Mouse (Mus musculus): ENCODE measurements at regions not wholly inside any gene's neighbourhood (a gene's known extent, or its start where the extent isn't known, plus 50 kb on each side); places are given as distances from the start of the nearest gene placed in this dataset.

- no peaks in the 10 kb centered on the region for H3K9me3 ChIP-seq (replicated peaks; ENCODE audit: control insufficient read depth, low read length)
- no peak overlapping the region for H3K4me3 ChIP-seq (ENCODE audit: low read depth, low read length)
- no peaks in the 10 kb centered on the region for H3K4me1 ChIP-seq (ENCODE audit: control insufficient read depth, insufficient read depth, low read length)
- H3K36me3 ChIP-seq (replicated peaks; ENCODE audit: control insufficient read depth, insufficient read depth, low read depth, low read length): no peaks in the 10 kb centered on the region
- H3K4me2 ChIP-seq (ENCODE audit: low read depth, low read length): no peak overlapping the region
- H3K9ac ChIP-seq (replicated peaks; ENCODE audit: low read length): no peak overlapping the region
- H3K27me3 ChIP-seq (ENCODE audit: control insufficient read depth, insufficient read depth, low read length): no peaks in the 10 kb centered on the region
- WGBS: 70% methylated on average over 3 of the region's 3 CpGs
- ATAC-seq (replicated peaks; ENCODE audit: insufficient number of reproducible peaks, low FRiP score, low TSS enrichment, low read depth) (no peak), DNase-seq (ENCODE audit: low spot score) (no peak)
- H3K27ac ChIP-seq (replicated peaks; ENCODE audit: low read depth, low read length): no peak overlapping the region
These were observed 224.7 kb upstream of the Dpp6 start for GRCm38 (mm10) chr5:26592341-26592740.

- no peak overlapping the region for H3K27ac ChIP-seq (replicated peaks; ENCODE audit: low read depth, low read length)
- H3K4me3 ChIP-seq (ENCODE audit: low read depth, low read length): no peak overlapping the region
- ATAC-seq (replicated peaks; ENCODE audit: insufficient number of reproducible peaks, low FRiP score, low TSS enrichment, low read depth) (no peak), DNase-seq (ENCODE audit: low spot score) (no peak)
- no peaks in the 10 kb centered on the region for H3K27me3 ChIP-seq (ENCODE audit: control insufficient read depth, insufficient read depth, low read length)
- no peak overlapping the region for H3K9ac ChIP-seq (replicated peaks; ENCODE audit: low read length)
- H3K4me2 ChIP-seq (ENCODE audit: low read depth, low read length): no peak overlapping the region
- WGBS: 87% methylated on average over 2 of the region's 2 CpGs
- no peaks in the 10 kb centered on the region for H3K4me1 ChIP-seq (ENCODE audit: control insufficient read depth, insufficient read depth, low read length)
- H3K36me3 ChIP-seq (replicated peaks; ENCODE audit: control insufficient read depth, insufficient read depth, low read depth, low read length): no peaks in the 10 kb centered on the region
- no peaks in the 10 kb centered on the region for H3K9me3 ChIP-seq (replicated peaks; ENCODE audit: control insufficient read depth, low read length)
These were observed 219.0 kb upstream of the Dpp6 start for GRCm38 (mm10) chr5:26597991-26598390.

GRCm38 (mm10) chr5:26619272-26619671, 197.7 kb upstream of the Dpp6 start:
- no peak overlapping the region for H3K9ac ChIP-seq (replicated peaks; ENCODE audit: low read length)
- H3K36me3 ChIP-seq (replicated peaks; ENCODE audit: control insufficient read depth, insufficient read depth, low read depth, low read length): no peaks in the 10 kb centered on the region
- no peak overlapping the region for H3K4me3 ChIP-seq (ENCODE audit: low read depth, low read length)
- 71% methylated on average over 2 of the region's 2 CpGs for WGBS
- no peaks in the 10 kb centered on the region for H3K9me3 ChIP-seq (replicated peaks; ENCODE audit: control insufficient read depth, low read length)
- H3K4me1 ChIP-seq (ENCODE audit: control insufficient read depth, insufficient read depth, low read length): no peaks in the 10 kb centered on the region
- no peaks in the 10 kb centered on the region for H3K27me3 ChIP-seq (ENCODE audit: control insufficient read depth, insufficient read depth, low read length)
- H3K27ac ChIP-seq (replicated peaks; ENCODE audit: low read depth, low read length): no peak overlapping the region
- H3K4me2 ChIP-seq (ENCODE audit: low read depth, low read length): no peak overlapping the region
- no peak for ATAC-seq (replicated peaks; ENCODE audit: insufficient number of reproducible peaks, low FRiP score, low TSS enrichment, low read depth)
- no peak for DNase-seq (ENCODE audit: low spot score)

- no peak for ATAC-seq (replicated peaks; ENCODE audit: insufficient number of reproducible peaks, low FRiP score, low TSS enrichment, low read depth)
- H3K9ac ChIP-seq (replicated peaks; ENCODE audit: low read length): no peak overlapping the region
- no peak overlapping the region for H3K27ac ChIP-seq (replicated peaks; ENCODE audit: low read depth, low read length)
- no peak for DNase-seq (ENCODE audit: low spot score)
- no peaks in the 10 kb centered on the region for H3K9me3 ChIP-seq (replicated peaks; ENCODE audit: control insufficient read depth, low read length)
- H3K27me3 ChIP-seq (ENCODE audit: control insufficient read depth, insufficient read depth, low read length): no peaks in the 10 kb centered on the region
- no peak overlapping the region for H3K4me2 ChIP-seq (ENCODE audit: low read depth, low read length)
- H3K4me1 ChIP-seq (ENCODE audit: control insufficient read depth, insufficient read depth, low read length): no peaks in the 10 kb centered on the region
- WGBS: 49% methylated on average over 2 of the region's 2 CpGs
- no peaks in the 10 kb centered on the region for H3K36me3 ChIP-seq (replicated peaks; ENCODE audit: control insufficient read depth, insufficient read depth, low read depth, low read length)
- H3K4me3 ChIP-seq (ENCODE audit: low read depth, low read length): no peak overlapping the region
These were observed 194.9 kb upstream of the Dpp6 start for GRCm38 (mm10) chr5:26622116-26622515.

GRCm38 (mm10) chr5:26671478-26671877, 145.5 kb upstream of the Dpp6 start:
- Histone ChIP-seq H3K9me3 (replicated peaks; ENCODE audit: control insufficient read depth, low read length) (no peaks in the 10 kb centered on the region), H3K4me2 (ENCODE audit: low read depth, low read length) (no peak overlapping the region), H3K27me3 (ENCODE audit: control insufficient read depth, insufficient read depth, low read length) (no peaks in the 10 kb centered on the region), H3K27ac (replicated peaks; ENCODE audit: low read depth, low read length) (no peak overlapping the region), H3K4me1 (ENCODE audit: control insufficient read depth, insufficient read depth, low read length) (no peaks in the 10 kb centered on the region), H3K9ac (replicated peaks; ENCODE audit: low read length) (no peak overlapping the region), H3K36me3 (replicated peaks; ENCODE audit: control insufficient read depth, insufficient read depth, low read depth, low read length) (no peaks in the 10 kb centered on the region), H3K4me3 (ENCODE audit: low read depth, low read length) (no peak overlapping the region)
- DNase-seq (ENCODE audit: low spot score): no peak
- no peak for ATAC-seq (replicated peaks; ENCODE audit: insufficient number of reproducible peaks, low FRiP score, low TSS enrichment, low read depth)
- WGBS: 59% methylated on average over 1 of the region's 1 CpGs

- Histone ChIP-seq H3K4me1 (ENCODE audit: control insufficient read depth, insufficient read depth, low read length) (no peaks in the 10 kb centered on the region), H3K9ac (replicated peaks; ENCODE audit: low read length) (no peak overlapping the region), H3K4me3 (ENCODE audit: low read depth, low read length) (no peak overlapping the region), H3K36me3 (replicated peaks; ENCODE audit: control insufficient read depth, insufficient read depth, low read depth, low read length) (no peaks in the 10 kb centered on the region), H3K27me3 (ENCODE audit: control insufficient read depth, insufficient read depth, low read length) (no peaks in the 10 kb centered on the region), H3K9me3 (replicated peaks; ENCODE audit: control insufficient read depth, low read length) (no peaks in the 10 kb centered on the region), H3K27ac (replicated peaks; ENCODE audit: low read depth, low read length) (no peak overlapping the region), H3K4me2 (ENCODE audit: low read depth, low read length) (no peak overlapping the region)
- ATAC-seq (replicated peaks; ENCODE audit: insufficient number of reproducible peaks, low FRiP score, low TSS enrichment, low read depth): no peak
- DNase-seq (ENCODE audit: low spot score): no peak
- 75% methylated on average over 3 of the region's 3 CpGs for WGBS
These were observed 127.2 kb upstream of the Dpp6 start for GRCm38 (mm10) chr5:26689775-26690174.

- WGBS: 96% methylated on average over 1 of the region's 1 CpGs
- H3K4me1 ChIP-seq (ENCODE audit: control insufficient read depth, insufficient read depth, low read length): no peaks in the 10 kb centered on the region
- no peak overlapping the region for H3K9ac ChIP-seq (replicated peaks; ENCODE audit: low read length)
- no peaks in the 10 kb centered on the region for H3K9me3 ChIP-seq (replicated peaks; ENCODE audit: control insufficient read depth, low read length)
- H3K27me3 ChIP-seq (ENCODE audit: control insufficient read depth, insufficient read depth, low read length): no peaks in the 10 kb centered on the region
- H3K36me3 ChIP-seq (replicated peaks; ENCODE audit: control insufficient read depth, insufficient read depth, low read depth, low read length): no peaks in the 10 kb centered on the region
- H3K4me2 ChIP-seq (ENCODE audit: low read depth, low read length): no peak overlapping the region
- H3K4me3 ChIP-seq (ENCODE audit: low read depth, low read length): no peak overlapping the region
- DNase-seq (ENCODE audit: low spot score): no peak
- ATAC-seq (replicated peaks; ENCODE audit: insufficient number of reproducible peaks, low FRiP score, low TSS enrichment, low read depth): no peak
- no peak overlapping the region for H3K27ac ChIP-seq (replicated peaks; ENCODE audit: low read depth, low read length)
These were observed 125.9 kb upstream of the Dpp6 start for GRCm38 (mm10) chr5:26691121-26691520.

- no peaks in the 10 kb centered on the region for H3K27me3 ChIP-seq (ENCODE audit: control insufficient read depth, insufficient read depth, low read length)
- H3K27ac ChIP-seq (replicated peaks; ENCODE audit: low read depth, low read length): no peak overlapping the region
- H3K36me3 ChIP-seq (replicated peaks; ENCODE audit: control insufficient read depth, insufficient read depth, low read depth, low read length): no peaks in the 10 kb centered on the region
- ATAC-seq (replicated peaks; ENCODE audit: insufficient number of reproducible peaks, low FRiP score, low TSS enrichment, low read depth) (no peak), DNase-seq (ENCODE audit: low spot score) (no peak)
- no peak overlapping the region for H3K9ac ChIP-seq (replicated peaks; ENCODE audit: low read length)
- H3K9me3 ChIP-seq (replicated peaks; ENCODE audit: control insufficient read depth, low read length): no peaks in the 10 kb centered on the region
- H3K4me2 ChIP-seq (ENCODE audit: low read depth, low read length): no peak overlapping the region
- H3K4me1 ChIP-seq (ENCODE audit: control insufficient read depth, insufficient read depth, low read length): no peaks in the 10 kb centered on the region
- no peak overlapping the region for H3K4me3 ChIP-seq (ENCODE audit: low read depth, low read length)
- WGBS: 23% methylated on average over 5 of the region's 5 CpGs
These were observed 125.0 kb upstream of the Dpp6 start for GRCm38 (mm10) chr5:26692013-26692412.
